Mouse (Mus musculus): ENCODE data around the gene Nfkbie. TPM values are rescaled to one million over a fixed set of nuclear protein-coding genes. Genes with fewer than 3 reads are reported as not detected.

Nfkbie gene
- 1 to 10 TPM; 4.2 to 6.4 (median 5.6) TPM for total RNA-seq (2022)

- peak; percentile 95 for DNase-seq
Observed at GRCm38 (mm10) chr17:45555452-45556106, at the start of gene Nfkbie. Nfkbie (plus strand) TSS chr17:45555703.

- no peak for DNase-seq
Observed at GRCm38 (mm10) chr17:45505941-45506465, 49.5 kb upstream of the Nfkbie start.

GRCm38 (mm10) chr17:45506700-45507189 lies 48.8 kb upstream of the Nfkbie start, which contains the start of gene Aars2:
Aars2 (plus strand) TSS chr17:45506841.
- peak; percentile 88 for DNase-seq

GRCm38 (mm10) chr17:45510871-45511270 lies 44.6 kb upstream of the Nfkbie start:
- no peak for DNase-seq

GRCm38 (mm10) chr17:45511757-45512156 lies 43.7 kb upstream of the Nfkbie start:
- no peak for DNase-seq

- DNase-seq: no peak
Observed at GRCm38 (mm10) chr17:45515204-45515726, 40.2 kb upstream of the Nfkbie start.

GRCm38 (mm10) chr17:45515806-45516205 lies 39.7 kb upstream of the Nfkbie start:
- no peak for DNase-seq

- DNase-seq: peak; percentile 49
Observed at GRCm38 (mm10) chr17:45516488-45516887, 39.0 kb upstream of the Nfkbie start.

GRCm38 (mm10) chr17:45517135-45517534 lies 38.4 kb upstream of the Nfkbie start:
- DNase-seq: no peak

- DNase-seq: no peak
Observed at GRCm38 (mm10) chr17:45517549-45518215, 37.8 kb upstream of the Nfkbie start.

- no peak for DNase-seq
Observed at GRCm38 (mm10) chr17:45518766-45519475, 36.6 kb upstream of the Nfkbie start.

GRCm38 (mm10) chr17:45520136-45520535 lies 35.4 kb upstream of the Nfkbie start:
- no peak for DNase-seq

- DNase-seq: no peak
Observed at GRCm38 (mm10) chr17:45523263-45523662, 32.2 kb upstream of the Nfkbie start, which contains the start of gene Tcte1. Tcte1 (plus strand) TSS chr17:45523434.

GRCm38 (mm10) chr17:45524961-45525360 lies 30.5 kb upstream of the Nfkbie start:
- no peak for DNase-seq

- no peak for DNase-seq
Observed at GRCm38 (mm10) chr17:45526571-45526970, 28.9 kb upstream of the Nfkbie start.

GRCm38 (mm10) chr17:45530346-45530782 lies 25.1 kb upstream of the Nfkbie start:
- DNase-seq: no peak

GRCm38 (mm10) chr17:45532896-45533295 lies 22.6 kb upstream of the Nfkbie start:
- DNase-seq: no peak

GRCm38 (mm10) chr17:45536264-45536663 lies 19.2 kb upstream of the Nfkbie start:
- no peak for DNase-seq

GRCm38 (mm10) chr17:45538394-45538793 lies 17.1 kb upstream of the Nfkbie start:
- no peak for DNase-seq

- no peak for DNase-seq
Observed at GRCm38 (mm10) chr17:45539664-45540063, 15.8 kb upstream of the Nfkbie start.

GRCm38 (mm10) chr17:45542129-45542528 lies 13.4 kb upstream of the Nfkbie start:
- no peak for DNase-seq

GRCm38 (mm10) chr17:45542705-45543104 lies 12.8 kb upstream of the Nfkbie start:
- DNase-seq: no peak

- no peak for DNase-seq
Observed at GRCm38 (mm10) chr17:45543115-45543514, 12.4 kb upstream of the Nfkbie start.

All from adrenal gland, adult 8-10 months (tissue).